Mouse (Mus musculus) left cerebral cortex, postnatal 10 days (tissue): Measurements from ENCODE around the gene Krt13. TPM values are rescaled to one million over a fixed set of nuclear protein-coding genes. Genes with fewer than 3 reads are reported as not detected.

ENCODE experiments used
- DNase-seq, 2 experiments: peaks; one replicate each; pipeline ENCODE4 v3.0.0; 2021 to 2022; ENCODE audit warnings: low spot score in 2 of 2, mixed read lengths in 1 of 2; ENCODE audit errors: extremely low spot score in 1 of 2
- intact Hi-C: fragments of 180-260 bp; cut with DNase I; formaldehyde crosslinking; loops from one replicate; pipeline ENCODE4 v1.15.1; 2025
- total RNA-seq, 2 experiments: library from RNA; stranded (reverse); gene quantifications; 2 replicates each; pipeline ENCODE4 v1.2.3; 2021

Gene Krt13
- total RNA-seq, 2 experiments from 2014 or later = not detected

DNA sequence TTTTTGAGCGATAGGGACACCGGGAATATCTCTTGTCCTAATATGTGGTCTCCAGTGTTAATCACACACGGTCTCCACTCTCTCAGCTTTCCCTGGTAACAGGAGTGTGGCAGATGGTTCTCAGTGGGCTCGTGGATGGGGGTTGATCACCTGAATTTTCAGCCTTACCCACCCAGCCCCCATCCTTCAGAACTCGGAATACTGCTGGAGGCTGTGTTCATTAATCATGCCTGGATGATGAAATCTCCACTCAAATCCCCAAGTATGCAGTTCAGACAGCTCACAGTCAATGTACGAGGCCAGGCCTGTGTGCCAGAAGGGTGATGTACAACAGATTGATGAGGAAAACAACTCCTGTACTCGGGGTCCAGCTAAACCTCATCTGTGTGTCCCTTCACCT lies 3.5 kb upstream of the Krt13 start:
- intact Hi-C loops = no loop called here
- DNase-seq = no peak

DNA sequence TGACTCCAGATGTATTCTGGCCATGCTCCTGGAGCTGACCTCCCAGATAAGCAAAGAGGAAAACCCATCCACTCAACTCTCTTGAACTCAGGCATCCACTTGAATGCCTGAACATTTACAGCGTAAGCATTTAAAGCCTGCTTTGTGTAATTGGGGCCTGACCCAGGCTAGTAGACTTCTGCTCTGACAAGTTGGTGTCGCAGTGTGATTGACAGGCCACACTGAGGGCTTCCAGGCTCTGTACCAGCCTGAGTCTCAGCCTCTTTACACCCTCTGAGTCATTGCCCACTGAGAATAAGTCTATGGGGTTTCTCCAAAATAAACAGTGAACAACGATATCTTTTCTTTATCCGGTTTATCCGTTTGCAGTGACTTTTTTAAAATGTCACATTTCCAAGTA lies 1.0 kb downstream of the Krt13 start:
- DNase-seq = no peak
- intact Hi-C loops = no loop called here

DNA sequence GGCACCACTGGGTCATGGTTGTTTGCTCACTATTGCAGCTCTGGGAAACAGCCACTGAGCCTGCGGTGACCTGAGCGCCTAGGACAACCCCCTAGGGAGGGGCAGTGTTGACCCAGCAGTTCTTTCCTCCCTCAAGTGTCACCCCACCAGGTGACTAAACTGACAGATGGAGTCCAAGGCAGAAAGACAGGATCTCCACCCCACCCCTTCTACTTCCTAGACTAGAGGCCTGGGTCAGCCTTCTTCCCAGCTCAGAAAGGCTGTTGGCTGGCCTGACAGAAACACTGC lies 7.7 kb downstream of the Krt13 start:
- no peak for DNase-seq
- intact Hi-C loops = no loop called here

DNA sequence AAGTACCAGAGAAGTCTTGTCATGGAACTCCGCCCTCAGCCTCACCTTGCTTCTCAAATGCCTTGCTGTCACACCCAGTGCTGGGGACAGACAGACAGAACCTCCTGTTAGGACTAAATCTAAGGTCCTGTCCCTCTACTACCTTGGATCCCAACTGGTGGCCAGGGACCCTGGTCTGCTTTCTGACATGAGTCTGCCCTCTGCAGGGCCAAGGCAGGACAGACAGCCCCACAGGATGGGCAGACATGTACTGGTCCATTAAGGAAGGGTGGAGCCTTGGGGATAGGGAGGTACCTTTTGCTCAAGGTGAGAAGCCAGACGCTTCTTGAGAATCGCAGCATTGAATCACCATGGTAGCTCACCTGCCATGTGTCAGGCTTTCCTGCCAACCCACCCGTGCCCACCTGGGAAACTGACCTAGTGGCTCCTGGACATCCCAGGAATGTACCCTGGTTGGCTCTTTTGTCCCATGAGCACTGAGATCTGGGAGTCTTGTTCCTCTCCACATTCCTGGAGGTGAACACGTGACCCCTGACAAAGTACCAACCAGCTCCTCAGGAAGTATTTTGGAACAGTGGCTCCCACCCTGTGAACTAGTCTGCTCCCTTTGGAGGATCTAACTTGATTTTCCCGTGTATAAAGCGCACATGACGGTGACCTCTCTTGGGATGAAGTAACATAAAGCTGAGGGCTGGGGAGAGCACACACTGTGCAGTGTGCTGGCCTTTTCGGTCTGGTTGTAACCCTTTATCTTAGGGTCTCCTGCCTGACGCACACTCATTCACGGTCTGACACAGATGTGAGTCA lies 8.2 kb downstream of the Krt13 start:
- DNase-seq = no peak
- intact Hi-C loops = no loop called here

DNA sequence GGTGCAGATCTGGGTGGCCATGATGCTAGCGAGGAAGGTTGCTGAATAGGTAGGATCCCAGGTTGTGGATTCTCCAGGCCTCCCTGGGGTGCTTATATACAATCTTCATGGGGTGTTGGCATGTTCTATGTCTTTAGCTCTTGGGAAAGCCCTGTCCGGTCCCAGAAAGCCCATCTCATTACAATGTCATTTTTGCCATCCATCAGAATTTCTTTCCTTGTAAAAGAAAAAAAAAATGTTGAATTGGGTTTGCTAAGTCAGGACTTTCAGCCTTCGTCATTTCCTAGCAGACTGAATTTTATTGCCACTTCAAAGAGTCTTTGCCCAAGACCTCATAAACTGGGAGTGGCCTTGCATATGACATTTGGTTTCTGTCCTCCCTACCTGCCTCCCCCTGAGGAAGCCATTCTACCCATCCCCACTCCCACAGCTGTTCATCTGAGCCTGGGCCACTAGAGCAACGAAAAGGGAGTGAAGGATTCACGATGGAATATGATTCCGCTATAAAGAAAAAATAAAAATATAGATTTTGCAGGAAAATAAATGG lies 15.7 kb downstream of the Krt13 start, which contains the start of gene Krt36:
Gene Krt36 (minus strand): TSS at position 51 of the 547 bp plus-strand sequence.
- DNase-seq = no peak
- intact Hi-C loops = no loop called here

DNA sequence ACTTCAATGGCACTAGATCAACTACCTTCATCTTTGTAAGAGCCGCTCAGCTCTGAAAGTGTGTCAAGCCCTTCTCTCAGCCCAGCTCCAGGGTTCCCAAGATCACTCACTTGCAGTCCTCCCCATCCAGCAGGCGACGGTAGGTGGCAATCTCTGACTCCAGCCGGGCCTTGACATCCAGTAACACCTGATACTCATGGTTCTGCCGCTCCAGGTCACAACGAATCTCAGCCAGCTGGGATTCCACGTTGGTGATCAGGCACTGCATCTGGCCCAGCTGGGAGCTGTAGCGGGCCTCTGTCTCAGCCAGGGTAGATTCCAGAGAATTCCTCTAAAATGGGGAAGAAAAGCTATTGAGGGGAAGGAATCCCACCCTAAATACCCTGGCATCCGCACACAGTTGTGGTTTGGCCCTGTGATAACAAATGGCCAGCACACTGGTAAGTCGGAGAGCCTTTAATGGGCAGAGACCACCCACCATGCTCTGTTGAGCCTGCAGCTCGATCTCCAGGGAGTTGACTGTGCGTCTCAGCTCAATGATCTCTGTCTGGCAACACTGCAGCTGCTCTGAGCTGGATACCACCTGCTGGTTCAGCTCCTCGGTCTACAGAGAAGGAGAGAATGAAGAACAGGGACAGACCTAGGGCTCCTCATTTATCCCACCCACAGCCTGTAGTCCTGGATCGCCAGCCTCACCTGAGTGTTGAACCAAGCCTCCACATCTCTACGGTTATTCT lies 18.5 kb downstream of the Krt13 start:
- intact Hi-C loops = no loop called here
- DNase-seq = no peak

DNA sequence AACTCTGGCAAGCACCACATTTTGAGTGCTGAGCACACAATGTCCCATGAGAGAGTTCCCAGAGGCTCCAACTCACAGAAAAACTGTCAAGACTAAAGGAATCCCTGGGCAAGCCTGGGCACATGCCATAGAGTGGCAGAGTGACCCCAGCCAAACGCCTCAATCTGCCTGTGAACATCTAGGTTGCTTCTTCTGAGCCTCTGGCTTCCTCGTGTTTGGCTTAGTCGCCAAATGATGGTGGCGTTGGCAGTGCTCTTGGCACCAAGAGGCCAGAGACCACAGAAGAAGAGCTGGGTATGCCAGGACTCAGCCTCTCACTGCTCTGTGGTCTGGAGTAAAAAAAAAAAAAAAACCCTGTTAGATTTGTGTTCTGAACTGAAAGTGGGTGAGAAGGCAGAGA lies 21.0 kb downstream of the Krt13 start:
- intact Hi-C loops = no loop called here
- DNase-seq = no peak

DNA sequence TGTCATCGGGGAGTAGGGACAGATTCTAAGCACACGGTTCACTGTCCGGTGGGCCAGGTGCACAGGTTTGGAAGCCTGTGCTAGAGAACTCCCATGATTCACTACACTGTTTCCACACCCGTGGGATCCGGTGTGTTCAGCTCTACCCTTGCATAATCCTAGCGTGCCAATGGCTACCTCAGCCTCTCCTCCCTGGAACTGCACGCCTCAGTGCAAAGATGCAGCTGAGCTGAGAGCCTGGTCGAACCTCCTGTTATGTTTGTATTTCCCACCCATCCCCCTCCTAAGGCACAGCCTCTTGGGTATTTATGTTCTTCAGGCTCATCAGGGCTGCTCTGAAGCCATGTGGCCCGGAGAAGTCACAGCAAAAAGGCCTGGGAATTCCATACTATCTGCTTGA lies 23.5 kb downstream of the Krt13 start:
- intact Hi-C loops = no loop called here
- no peak for DNase-seq

DNA sequence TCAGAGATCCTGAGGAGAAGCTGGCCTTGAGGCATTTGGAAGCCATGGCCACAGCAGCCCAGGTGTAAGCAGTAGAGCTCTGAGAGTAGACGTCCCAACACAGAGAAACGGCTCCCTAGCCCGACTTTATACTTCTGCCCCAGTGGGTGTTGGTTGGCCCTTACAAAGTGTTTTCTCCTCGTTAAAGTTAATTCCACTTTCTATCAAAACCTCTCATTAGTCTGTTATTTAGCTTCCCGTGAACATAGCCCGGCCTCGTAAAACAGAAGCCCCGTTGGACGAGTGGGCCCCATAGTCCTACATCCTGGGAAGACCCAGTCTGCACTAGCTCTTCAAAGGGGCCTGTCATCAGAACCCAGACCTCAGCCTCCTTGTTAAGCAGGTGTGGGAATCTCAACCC lies 25.2 kb downstream of the Krt13 start, which contains the start of gene Krt35:
Gene Krt35 (minus strand): TSS at position 101 of the 400 bp plus-strand sequence.
- intact Hi-C loops = no loop called here
- no peak for DNase-seq

DNA sequence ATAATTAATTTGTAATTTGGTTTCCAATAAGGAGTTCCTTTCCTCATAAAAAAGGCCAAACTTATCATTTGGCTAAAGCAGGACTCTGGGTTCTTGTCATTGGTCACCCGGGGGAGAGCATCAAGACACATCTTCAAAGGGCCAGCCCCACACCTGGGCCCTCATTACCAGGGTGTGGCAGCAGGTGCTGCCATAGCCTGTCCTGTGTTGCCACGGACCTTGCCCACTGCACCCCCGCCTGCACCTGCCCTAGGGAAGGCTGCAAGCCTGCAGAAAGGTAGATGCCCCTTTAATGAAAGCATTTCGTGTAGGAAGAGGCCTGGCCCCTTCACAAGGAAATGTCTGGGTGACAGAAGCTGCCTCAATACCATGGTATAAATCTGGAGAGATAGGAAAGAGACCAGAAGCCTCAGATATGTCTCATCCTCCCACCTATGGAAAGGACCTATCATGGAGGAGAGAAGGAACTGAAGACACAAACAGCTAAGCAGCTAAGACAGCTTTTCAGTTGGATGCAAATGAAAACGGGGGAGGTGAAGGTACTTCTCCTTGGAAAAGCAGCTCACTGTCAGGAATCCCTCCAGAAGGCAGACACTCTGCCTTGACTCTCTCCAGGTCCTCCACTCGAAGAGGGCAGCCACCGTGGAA lies 32.9 kb downstream of the Krt13 start:
- no peak for DNase-seq
- intact Hi-C loops = no loop called here

DNA sequence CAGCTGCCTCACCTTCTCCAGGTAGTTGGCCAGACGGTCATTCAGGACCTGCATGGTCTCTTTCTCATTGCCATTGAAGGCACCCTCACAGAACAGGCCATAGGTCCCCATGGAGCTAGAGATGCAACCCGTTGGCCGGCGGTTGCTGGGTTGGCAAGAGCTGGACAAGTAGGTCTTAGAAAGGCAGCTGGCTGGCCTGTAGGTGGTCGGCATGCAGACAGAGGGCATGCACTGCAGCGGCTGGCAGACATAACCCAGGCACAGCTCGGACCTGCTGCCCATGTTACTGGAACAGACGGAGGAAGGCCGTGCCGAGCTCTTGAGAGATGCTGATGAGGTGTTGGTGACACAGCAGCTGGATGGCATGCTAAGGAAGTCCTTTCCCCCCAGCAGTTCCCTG lies 33.5 kb downstream of the Krt13 start, which contains the start of gene Krt32:
Gene Krt32 (minus strand): TSS at position 366 of the 400 bp plus-strand sequence.
- intact Hi-C loops = no loop called here
- DNase-seq = no peak

DNA sequence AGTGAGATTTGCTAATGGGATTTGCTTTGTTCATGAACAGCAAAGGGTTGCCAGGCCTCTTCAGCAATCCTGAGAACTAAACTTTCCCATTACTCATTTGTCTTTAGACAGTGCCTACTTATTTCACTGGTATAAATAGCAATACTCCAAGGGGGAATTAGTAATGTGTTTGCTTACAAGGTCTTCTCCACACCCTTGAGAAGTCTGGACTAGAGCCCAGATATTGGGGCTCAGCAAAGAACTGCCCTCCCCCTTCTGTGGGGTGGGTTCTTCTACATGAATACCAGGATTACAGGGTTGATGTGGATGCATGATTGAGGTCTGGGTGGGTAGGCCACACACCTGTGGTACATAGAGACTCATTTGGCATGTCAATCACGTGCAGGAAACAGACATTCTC lies 47.5 kb downstream of the Krt13 start:
- no peak for DNase-seq
- intact Hi-C loops = no loop called here

Other genes starting within 250 kb of the Krt13 start
- not detected for gene Krtap9-1, start 248.2 kb downstream of the Krt13 start, total RNA-seq
- gene Gm11567, start 242.4 kb downstream of the Krt13 start, total RNA-seq = not detected
- gene Krtap31-1, start 213.6 kb downstream of the Krt13 start, total RNA-seq = not detected
- gene Gm11565, start 206.8 kb downstream of the Krt13 start, total RNA-seq = not detected
- not detected for gene Krtap31-2, start 185.3 kb downstream of the Krt13 start, total RNA-seq
- not detected for gene Krtap9-5, start 173.1 kb downstream of the Krt13 start, total RNA-seq
- gene Krtap29-1, start 142.5 kb downstream of the Krt13 start, total RNA-seq = not detected
- not detected for gene Krtap16-1, start 135.0 kb downstream of the Krt13 start, total RNA-seq
- not detected for gene Krtap17-1, start 127.6 kb downstream of the Krt13 start, total RNA-seq
- gene Krt33a, start 105.4 kb downstream of the Krt13 start, total RNA-seq = not detected
- not detected for gene Krt33b, start 91.7 kb downstream of the Krt13 start, total RNA-seq
- not detected for gene Krt34, start 80.0 kb downstream of the Krt13 start, total RNA-seq
- gene Krt31, start 71.0 kb downstream of the Krt13 start, total RNA-seq = not detected
- gene Krt32, start 33.3 kb downstream of the Krt13 start, total RNA-seq = not detected
- gene Krt35, start 25.3 kb downstream of the Krt13 start, total RNA-seq = not detected
- gene Krt36, start 15.9 kb downstream of the Krt13 start, total RNA-seq = not detected
- gene Krt15, start 14.4 kb upstream of the Krt13 start, total RNA-seq = not detected
- gene Krt19, start 27.1 kb upstream of the Krt13 start, total RNA-seq = 1 to 10 TPM in 1 of 2 experiments, under 1 TPM in 1; 0.73 to 1.1 TPM
- gene Krt9, start 71.7 kb upstream of the Krt13 start, total RNA-seq = 1 to 10 TPM; 1.7 to 2.2 TPM
- not detected for gene Krt14, start 86.0 kb upstream of the Krt13 start, total RNA-seq
- gene Krt16, start 127.3 kb upstream of the Krt13 start, total RNA-seq = not detected
- gene Krt17, start 139.5 kb upstream of the Krt13 start, total RNA-seq = not detected
- gene Krt42, start 148.3 kb upstream of the Krt13 start, total RNA-seq = not detected
- 100 to 1,000 TPM; 770 to 774 TPM for gene Eif1, start 198.3 kb upstream of the Krt13 start, total RNA-seq
- not detected for gene Gast, start 212.8 kb upstream of the Krt13 start, total RNA-seq
- gene Hap1, start 234.6 kb upstream of the Krt13 start, total RNA-seq = 100 to 1,000 TPM; 109 to 139 TPM